Mouse (Mus musculus) brain, embryonic 18.5 days (tissue): ENCODE data around the gene Gstp1.
"Not testable (repeated sequence)": the region's sequence is repeated elsewhere in the genome, so short reads cannot be mapped to it uniquely, and the experiment has no call there.

ENCODE experiments used
- DNase-seq: peaks from one replicate; pipeline ENCODE4 v3.0.0-alpha.2; 2012; ENCODE audit warnings: low read depth, low spot score

Gene Gstp1

DNA sequence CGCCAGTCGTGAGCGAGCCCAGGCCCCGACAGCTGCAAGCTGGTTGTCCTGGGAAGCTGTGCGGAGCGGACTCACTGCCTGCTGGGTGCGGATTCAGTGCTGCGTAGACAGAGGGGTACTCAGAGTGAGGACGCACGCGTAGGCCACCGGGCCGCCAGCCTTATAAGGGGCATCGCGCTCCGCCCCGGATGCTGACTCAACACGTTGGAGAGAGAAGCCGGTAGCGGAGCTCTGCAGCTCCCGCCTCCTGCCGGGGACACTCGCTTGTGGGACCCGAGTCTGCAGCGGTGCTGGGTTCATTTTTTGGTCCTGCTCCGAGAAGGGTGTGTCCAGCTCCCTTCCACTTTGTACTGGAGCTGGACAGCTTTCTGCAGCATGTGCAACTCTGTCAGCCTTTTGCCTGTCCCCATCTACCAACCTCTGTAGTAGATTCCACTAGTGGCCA lies at the start of gene Gstp1:
Gstp1 (minus strand) TSS at position 198 of the 445 bp plus-strand sequence.
- peak; percentile 59 for DNase-seq

GRCm38 (mm10) chr19:4087090-4087489 lies 49.3 kb upstream of the Gstp1 start:
- DNase-seq: no peak

DNA sequence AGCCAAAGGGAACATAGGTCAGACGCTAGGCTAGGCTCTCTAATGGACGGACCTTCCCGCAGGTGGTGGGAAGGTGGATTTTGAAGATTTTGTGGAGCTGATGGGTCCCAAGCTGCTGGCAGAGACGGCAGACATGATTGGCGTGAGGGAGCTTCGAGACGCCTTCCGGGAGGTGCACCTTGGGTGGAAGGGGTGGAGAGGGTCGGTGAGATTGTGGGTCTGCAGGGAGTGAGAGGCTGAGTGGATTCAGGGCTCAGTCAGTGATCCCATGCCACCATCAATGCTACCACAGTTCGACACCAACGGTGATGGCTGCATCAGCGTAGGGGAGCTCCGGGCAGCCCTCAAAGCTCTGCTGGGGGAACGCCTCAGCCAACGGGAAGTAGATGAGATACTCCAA lies 48.4 kb upstream of the Gstp1 start:
- DNase-seq: no peak

DNA sequence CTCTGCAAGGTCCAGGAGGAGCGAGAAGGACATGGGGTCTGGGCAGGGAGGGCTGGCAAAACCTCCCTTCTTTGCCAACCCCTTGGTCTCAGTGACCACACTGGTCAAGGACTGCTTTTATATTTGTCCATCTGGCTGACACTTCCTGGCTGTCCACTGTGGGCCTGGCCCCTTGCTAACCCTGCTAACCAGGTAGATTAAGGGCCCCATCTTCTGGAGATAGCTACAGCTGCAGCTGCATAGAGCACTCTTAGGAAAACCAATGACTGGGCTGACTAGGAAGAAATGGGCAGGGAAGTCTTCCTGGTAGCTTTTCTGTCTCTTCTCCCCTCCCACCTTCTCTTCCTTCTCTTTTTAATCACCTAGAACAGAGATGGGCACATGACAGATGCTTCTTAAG lies 47.2 kb upstream of the Gstp1 start:
- no peak for DNase-seq

GRCm38 (mm10) chr19:4083826-4084225 lies 46.0 kb upstream of the Gstp1 start:
- no peak for DNase-seq

GRCm38 (mm10) chr19:4083316-4083715 lies 45.5 kb upstream of the Gstp1 start:
- DNase-seq: no peak

DNA sequence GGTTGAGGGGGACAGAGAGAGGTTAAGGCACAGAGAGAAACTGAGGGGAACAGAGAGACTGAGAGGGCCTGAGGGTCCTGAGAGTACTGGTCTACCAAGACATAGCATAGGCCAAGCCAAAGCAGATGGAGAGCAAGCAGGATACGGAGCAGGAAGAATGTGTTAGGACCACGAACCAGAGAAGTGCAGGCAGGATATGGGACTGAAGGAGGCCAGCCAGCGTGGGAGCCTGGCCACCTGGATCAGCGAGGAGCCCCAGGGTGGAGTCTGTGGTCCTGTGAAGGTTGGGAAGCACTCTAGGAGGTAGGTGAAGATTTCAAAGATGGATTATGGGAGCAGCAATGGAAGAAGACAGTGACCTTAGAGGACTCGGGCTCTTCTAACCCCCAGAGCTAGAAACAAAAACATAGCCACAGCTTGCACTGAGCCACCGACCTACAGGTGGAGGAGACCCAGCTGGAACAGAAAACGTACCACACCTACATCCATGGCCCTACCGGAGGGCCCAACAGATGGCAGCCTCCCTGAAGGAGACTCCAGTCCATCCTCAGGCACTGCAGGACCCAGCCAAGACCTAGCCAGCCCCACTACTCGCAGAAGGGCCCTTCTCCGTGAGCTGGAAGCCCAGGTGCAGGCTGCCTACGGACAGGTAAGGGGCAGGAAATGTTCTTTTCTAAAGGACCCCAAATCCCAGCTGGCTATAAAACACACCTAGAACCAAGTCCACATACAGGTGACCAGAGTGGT lies 44.6 kb upstream of the Gstp1 start:
- no peak for DNase-seq

DNA sequence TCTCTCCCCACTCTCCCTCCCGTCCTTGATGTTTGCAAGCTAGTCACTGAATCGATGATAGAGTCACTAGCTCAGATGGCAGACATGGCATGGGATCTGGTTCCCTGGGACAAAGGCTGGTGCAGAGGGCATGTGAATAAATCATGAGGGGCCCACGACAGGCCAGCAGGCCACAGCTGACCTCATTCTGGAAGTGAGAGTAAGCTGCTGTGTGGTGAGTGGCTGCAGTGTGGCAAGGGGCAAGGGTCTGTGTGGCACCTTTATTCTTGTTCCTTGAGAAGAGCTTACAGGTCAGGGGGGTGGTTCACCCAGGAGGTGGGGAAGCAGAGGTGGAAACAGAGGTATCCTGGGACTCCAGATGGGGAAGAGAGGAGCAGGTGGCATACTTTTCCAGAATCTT lies 43.6 kb upstream of the Gstp1 start, which contains the start of gene Cabp2:
Cabp2 (plus strand) TSS at position 185 of the 400 bp plus-strand sequence.
- DNase-seq: no peak

GRCm38 (mm10) chr19:4080511-4081009 lies 42.8 kb upstream of the Gstp1 start:
- no peak for DNase-seq

GRCm38 (mm10) chr19:4079594-4079993 lies 41.8 kb upstream of the Gstp1 start:
- no peak for DNase-seq

DNA sequence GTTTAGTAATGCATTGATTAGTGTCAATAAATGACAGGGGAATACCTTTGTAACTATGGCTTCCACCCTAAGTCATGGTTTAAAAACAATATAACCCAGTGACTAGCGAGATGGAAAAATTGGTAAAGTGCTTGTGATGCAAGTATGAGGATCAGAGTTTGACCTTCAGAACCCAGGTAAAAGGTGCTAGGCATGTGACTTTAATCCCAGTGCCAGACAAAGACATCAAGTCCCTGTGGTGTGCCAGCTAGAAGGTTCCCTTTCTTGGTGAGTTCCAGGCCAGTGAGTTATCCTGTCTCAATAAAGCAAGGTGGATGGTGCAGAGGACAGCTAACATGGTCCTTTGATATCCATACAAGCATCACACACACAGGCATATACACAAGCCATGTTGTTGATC lies 37.7 kb upstream of the Gstp1 start:
- DNase-seq: no peak

GRCm38 (mm10) chr19:4072706-4073424 lies 35.1 kb upstream of the Gstp1 start:
- no peak for DNase-seq

DNA sequence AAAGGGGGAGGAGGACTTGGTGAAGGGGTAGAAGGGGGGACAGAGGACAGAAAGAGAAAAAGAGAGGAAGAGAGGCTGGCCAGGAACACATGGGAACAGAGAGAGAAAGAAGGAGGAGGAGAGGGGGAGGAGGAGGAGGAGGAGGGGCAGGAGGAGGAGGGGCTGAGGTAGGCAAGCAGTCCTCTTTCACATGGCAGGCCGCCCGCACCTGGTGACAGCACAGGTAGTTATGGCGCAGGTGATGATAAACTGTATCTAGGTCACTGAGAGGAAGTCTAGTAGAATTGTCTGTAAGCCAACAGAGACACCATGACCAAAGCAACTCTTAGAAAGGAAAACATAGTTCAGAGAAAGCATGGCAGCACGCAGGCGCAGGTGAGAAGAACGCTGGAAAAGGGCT lies 33.6 kb upstream of the Gstp1 start:
- no peak for DNase-seq

- DNase-seq: no peak
These were observed 33.0 kb upstream of the Gstp1 start for GRCm38 (mm10) chr19:4070756-4071155.

GRCm38 (mm10) chr19:4070311-4070710 lies 32.5 kb upstream of the Gstp1 start:
- DNase-seq: no peak

- no peak for DNase-seq
These were observed 31.1 kb upstream of the Gstp1 start for GRCm38 (mm10) chr19:4068717-4069410.

GRCm38 (mm10) chr19:4068242-4068641 lies 30.5 kb upstream of the Gstp1 start:
- DNase-seq: not testable (repeated sequence)

GRCm38 (mm10) chr19:4066877-4067276 lies 29.1 kb upstream of the Gstp1 start:
- no peak for DNase-seq

DNA sequence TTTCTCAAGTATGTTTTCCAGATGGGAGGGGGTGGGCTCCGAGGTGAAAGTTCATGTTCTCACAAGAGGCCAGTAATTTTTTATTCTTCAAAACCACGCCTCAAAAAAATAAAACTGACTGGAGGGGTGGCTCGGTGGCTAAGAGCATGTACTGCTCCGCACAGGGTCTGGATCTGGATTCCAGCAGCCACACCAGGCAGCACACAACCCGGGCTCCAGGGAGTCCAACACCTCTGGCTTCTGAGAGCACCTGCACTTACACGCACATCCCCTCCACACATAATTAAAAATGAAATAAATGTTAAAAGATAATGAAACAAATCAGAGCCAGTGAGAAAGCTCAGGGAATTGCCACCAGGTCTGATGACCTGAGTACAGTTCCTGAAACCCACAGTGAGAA lies 28.5 kb upstream of the Gstp1 start:
- no peak for DNase-seq

- not testable (repeated sequence) for DNase-seq
These were observed 26.7 kb upstream of the Gstp1 start for GRCm38 (mm10) chr19:4064501-4064900.

- not testable (repeated sequence) for DNase-seq
These were observed 25.6 kb upstream of the Gstp1 start for GRCm38 (mm10) chr19:4063357-4063756.

- no peak for DNase-seq
These were observed 23.2 kb upstream of the Gstp1 start for GRCm38 (mm10) chr19:4060899-4061465.
